Mouse (Mus musculus) T-cell, adult 66 days (primary cell): ENCODE measurements around the gene Lrtm1. TPM values are rescaled to one million over a fixed set of nuclear protein-coding genes. Genes with fewer than 3 reads are reported as not detected.

Source experiments
- total RNA-seq, 2 experiments: library from RNA; stranded (reverse); gene quantifications; 3 replicates in 1 of 2; 4 replicates in 1 of 2; pipeline ENCODE4 v1.2.4; 2023

Lrtm1 gene
- not detected for total RNA-seq

DNA sequence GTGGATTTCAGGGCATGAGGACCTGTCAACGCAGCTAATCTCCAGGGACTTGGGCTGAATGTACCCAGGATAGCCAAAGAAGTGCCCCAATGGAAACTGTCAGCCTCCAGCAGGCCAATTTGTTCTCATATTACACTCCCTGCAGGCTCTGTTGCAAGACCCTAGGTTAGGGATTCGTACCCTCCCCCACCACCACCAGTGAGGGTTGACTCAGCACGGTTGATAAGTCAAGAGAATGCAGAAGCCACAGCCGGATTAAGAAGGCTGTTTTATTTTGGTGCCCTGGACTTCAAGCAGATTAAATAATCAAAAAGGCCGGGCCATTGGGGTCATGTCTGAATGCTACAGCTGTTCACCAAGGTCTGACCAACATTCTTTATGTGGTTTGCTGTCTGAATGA, at the start of gene Lrtm1:
Gene Lrtm1 (plus strand): TSS at position 326 of the 400 bp plus-strand sequence.

